Mouse (Mus musculus) spleen, postnatal 0 days (tissue): ENCODE results near the gene Shc2. TPM values are rescaled to one million over a fixed set of nuclear protein-coding genes. Genes with fewer than 3 reads are reported as not detected.

Source experiments
- polyA plus RNA-seq: library from polyadenylated mRNA; unstranded; fragments of >200 nt; fragmentation: Nextera tagmentation; extraction: Ambion mirVana; gene quantifications from 2 replicates; pipeline ENCODE4 v1.2.1, GENCODE M21; 2015

Shc2 gene
- polyA plus RNA-seq, result 0.90 TPM in 2 replicates

DNA sequence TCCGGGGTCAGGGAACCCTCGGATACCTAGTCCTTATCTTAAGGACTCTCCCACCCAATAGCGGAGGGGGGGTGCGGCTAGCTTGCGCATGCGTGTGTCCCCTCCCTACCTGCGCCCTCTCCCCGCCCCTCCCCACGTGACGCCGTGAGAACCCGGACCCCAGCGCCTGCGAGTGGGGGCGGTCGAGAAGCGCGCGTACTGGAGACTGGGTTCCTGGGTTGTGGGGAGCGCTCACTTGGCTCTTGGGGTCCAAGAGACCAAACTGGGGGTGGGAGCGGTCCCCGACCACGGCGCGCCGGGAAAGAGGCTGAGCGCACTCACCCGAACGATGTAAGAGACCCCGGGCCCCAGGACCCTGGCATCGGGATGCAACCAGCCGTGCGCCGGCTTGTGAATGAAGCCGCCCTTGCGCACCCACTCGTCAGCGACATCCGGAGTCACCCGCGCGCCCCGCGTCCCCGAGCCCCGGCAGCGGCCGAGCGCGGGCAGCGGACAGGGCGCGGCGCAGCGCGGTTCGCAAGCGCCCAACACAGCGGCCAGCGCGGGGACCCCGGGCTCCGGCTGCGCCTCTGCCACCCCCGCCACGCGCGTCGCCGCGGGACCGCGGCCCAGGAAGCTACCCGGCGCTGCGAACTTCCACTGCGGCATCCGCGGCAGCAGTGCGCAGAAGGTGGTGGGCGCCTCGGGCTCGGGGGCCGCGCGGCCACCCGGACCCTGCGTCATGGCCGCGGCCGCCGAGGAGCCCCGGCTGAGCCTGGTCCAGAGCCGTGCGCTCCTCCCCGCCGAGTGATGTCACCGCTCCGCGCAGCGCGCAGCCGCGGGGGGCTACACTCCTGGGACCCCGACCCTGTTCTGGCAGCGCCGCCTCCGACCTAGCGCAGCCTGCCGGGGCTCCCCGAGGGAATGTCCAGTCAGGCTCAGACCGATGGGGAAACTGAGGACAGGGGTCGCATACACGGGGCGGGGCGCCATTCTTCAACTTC lies at the start of gene Shc2:
Gene Shc2, minus strand, starts transcription at position 791 of the 983 bp plus-strand sequence.

DNA sequence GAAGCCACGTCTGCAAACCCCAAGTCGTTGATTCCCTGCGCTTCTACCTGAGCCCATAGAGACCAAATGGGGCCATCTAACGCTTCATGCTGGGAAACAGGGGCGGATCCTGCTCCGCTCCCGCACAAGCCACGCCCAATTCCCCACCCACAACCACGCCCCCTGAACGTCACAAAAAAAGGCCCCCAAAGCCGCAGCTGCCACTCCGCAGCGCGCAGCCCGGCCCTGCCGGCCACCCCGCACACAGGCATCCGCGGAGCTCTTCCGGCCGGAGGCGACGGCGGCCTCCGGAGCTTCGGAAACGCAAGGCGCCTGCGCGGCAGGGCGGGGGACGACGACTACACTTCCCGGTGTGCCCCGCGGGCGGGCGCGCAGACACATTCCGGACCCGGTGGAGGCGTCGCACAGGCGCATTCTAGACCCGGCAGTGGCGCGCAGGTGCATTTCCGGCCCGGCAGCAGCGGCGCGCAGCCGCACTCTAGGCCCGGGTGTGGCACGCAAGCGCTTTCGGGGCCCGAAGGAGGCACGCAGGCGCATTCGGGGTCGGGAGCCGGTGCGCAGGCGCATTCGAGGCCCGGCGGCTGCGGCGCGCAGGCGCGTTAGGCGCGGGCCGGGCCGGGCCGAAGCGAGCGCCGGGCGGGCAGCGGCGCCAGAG lies 44.0 kb upstream of the Shc2 start, which contains the start of gene Cdc34:
Gene Cdc34, plus strand, starts transcription at position 605 of the 655 bp plus-strand sequence.

DNA sequence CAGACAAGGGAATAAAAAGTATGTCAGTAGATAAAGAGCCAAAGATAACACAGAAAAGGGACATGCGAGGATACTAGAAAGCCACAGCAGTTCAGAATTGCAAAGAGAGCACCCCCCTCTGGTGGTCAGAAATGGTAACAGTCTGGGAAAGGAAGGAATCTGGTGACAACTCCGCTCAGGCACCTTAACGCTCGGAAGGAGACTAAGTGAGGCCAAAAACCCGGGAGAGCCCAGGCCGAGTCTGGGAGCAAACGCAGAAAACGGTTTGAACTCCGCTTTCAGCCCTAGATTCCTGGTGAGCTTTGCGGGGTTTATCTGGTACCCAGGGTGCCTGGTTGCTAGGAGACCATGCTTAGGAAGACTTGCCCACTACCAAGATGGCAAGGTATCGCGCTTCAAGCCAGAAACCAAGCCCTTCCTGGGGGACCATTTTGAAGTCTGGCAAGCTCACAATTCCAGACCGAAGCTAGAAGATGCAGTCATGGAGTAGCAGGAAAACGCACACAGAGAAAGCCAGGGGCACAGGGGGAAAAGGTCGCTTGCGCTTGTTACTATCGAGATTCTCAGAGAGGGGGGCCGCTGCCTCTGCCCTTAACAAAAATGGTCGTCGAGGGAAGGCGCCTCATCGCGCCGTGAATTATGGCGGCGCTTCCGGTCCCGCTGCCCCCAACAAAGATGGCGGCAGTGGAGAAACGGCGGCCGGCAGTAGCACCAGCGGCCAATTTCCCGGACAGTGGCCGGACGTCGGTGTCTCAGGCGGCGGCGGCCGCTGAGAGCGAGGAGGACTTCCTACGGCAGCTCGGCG lies 31.3 kb upstream of the Shc2 start, which contains the start of gene Tpgs1:
Gene Tpgs1, plus strand, starts transcription at position 599 of the 805 bp plus-strand sequence.

DNA sequence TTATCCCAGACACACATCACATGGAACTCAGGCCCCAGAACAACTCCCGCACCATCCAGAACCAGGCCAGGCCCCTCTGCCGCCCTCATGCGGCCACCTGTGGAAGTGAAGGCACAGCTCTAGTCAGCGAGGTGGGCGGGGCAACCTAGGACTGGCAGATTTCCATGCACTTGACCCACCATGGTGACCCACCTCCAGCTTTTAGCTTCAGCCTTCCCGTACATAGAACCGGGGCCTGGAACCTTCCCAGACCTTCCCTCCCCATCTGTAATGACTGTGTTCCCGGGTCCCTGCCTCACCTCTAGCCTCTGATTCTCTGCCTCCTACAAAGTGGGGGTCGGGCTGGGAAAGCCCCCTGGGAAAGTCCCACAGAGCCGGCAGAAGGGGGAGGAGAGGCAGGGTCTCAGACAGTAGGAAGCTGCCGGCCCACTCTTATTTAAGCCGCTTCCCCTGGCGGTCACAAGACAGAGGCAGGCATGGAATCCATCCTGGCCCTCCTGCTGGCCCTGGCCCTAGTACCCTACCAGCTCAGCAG lies 26.5 kb upstream of the Shc2 start, which contains the start of gene Madcam1:
Gene Madcam1, plus strand, starts transcription at position 429 of the 535 bp plus-strand sequence.

DNA sequence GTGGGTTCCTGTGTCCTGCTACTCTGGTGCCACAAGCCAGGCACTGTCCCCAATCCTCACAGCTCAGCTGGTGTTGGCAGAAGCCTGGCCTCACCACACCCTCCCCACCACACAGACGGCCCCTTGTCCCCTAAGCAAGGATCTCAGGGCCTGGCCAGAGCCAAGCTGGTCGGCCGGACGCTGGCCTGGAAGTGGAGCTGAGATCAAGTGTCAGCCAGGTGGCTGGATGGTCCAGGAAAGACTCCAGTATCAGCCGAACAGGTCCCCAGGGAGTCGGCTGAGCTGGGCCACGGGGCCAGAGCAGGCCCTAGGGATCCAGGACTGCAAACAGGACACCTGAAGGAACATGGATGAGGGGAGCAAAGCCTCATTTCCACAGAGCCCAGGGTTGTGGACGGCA lies 8.0 kb upstream of the Shc2 start, which contains the start of gene Odf3l2:
Gene Odf3l2, minus strand, starts transcription at position 28 of the 400 bp plus-strand sequence.

DNA sequence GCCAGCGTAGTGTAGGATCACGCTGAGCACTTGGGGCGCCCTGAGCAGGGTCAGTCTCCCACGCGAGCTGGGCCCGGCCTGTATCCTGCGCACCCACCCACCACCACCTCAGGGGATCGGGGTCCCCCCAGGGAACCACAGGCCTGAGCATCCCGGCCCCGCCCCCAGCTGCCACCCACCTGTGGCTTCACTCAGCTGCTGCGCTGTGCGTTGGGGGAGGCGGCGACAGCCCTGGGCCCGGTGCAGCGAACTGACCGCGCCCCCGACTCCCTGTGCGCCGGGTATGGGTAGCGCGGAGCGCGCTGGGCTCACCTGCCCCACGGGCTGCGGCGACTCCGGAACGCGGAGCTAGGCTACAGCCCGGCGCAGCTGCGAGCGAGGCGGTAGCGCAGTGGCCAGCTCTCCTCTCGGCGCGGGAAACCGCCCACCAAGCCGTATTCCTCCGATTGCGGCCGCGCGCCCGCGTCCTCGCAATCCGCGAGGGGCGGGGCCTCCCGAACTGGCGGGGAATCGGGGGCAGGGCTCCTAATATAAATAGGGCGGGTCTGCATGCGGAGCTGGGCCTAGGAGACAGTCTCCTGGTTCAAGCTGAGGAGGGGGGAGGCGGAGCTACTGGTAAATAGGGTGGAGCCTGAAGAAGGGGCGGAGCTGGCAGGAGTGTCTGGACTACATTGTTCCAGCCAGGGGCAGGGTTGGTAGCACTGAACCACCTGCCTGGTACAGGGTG lies 24.0 kb downstream of the Shc2 start, which contains the start of gene C2cd4c:
Gene C2cd4c, minus strand, starts transcription at position 448 of the 727 bp plus-strand sequence.

DNA sequence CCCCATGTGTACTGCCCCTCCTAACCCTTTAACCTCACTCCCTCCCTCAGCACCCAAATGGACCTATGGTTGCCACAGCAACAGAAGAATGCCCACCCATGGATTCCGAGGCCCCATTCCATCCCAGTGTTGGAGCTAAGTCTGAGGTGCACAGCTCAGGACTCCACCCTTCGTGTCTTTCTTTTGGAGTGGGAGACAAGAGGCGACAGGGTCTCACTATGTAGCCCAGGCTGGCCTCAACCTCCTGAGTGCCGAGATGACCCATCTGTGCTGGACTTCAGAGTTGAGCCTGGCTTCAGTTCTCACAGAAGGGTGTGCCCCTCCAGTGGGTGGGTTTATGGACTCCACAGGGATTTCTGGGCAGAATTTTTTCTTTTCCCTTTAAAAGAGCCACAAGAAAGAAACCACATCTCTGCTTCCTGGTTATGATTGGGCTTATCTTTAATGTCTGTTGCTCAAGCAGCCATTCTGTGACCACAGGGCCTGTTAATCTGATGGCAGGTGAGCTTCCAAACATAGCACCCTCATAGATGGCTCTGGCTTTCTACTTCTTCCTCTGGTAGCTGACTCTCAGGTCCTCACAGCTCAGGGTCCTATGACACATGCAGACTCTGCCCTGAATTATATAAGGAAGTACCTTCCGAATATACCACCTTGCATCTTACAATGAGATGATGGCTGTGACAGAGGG lies 50.5 kb downstream of the Shc2 start, which contains the start of gene Theg:
Gene Theg, minus strand, starts transcription at position 271 of the 691 bp plus-strand sequence.

Other genes starting within 250 kb of the Shc2 start
- not detected in 2 replicates for gene Vmn2r83, start 169.2 kb downstream of the Shc2 start, polyA plus RNA-seq
- gene Plpp2, start 104.1 kb downstream of the Shc2 start, polyA plus RNA-seq, result 8.5 and 11.1 TPM in 2 replicates
- 10.7 and 13.4 TPM in 2 replicates for gene Mier2, start 82.7 kb downstream of the Shc2 start, polyA plus RNA-seq
- gene Theg, start 50.6 kb downstream of the Shc2 start, polyA plus RNA-seq, result not detected in 2 replicates
- gene C2cd4c, start 23.9 kb downstream of the Shc2 start, polyA plus RNA-seq, result not detected in 2 replicates
- not detected in 2 replicates for gene Odf3l2, start 7.8 kb upstream of the Shc2 start, polyA plus RNA-seq
- 25.8 and 30.9 TPM in 2 replicates for gene Madcam1, start 26.6 kb upstream of the Shc2 start, polyA plus RNA-seq
- gene Tpgs1, start 31.5 kb upstream of the Shc2 start, polyA plus RNA-seq, result 31.4 and 37.7 TPM in 2 replicates
- 108 and 126 TPM in 2 replicates for gene Cdc34, start 44.3 kb upstream of the Shc2 start, polyA plus RNA-seq
- 0.23 and 0.45 TPM in 2 replicates for gene Gzmm, start 51.1 kb upstream of the Shc2 start, polyA plus RNA-seq
- 663 and 749 TPM in 2 replicates for gene Bsg, start 66.6 kb upstream of the Shc2 start, polyA plus RNA-seq
- gene Hcn2, start 78.7 kb upstream of the Shc2 start, polyA plus RNA-seq, result 0.04 and 0.07 TPM in 2 replicates
- gene Polrmt, start 108.7 kb upstream of the Shc2 start, polyA plus RNA-seq, result 15.7 and 18.4 TPM in 2 replicates
- gene Fgf22, start 117.2 kb upstream of the Shc2 start, polyA plus RNA-seq, result 0.28 TPM in 1 of 2 replicates, not detected in the other
- gene Rnf126, start 129.0 kb upstream of the Shc2 start, polyA plus RNA-seq, result 41.4 and 42.3 TPM in 2 replicates
- gene Fstl3, start 139.4 kb upstream of the Shc2 start, polyA plus RNA-seq, result 3.3 and 3.6 TPM in 2 replicates
- 9.3 and 15.0 TPM in 2 replicates for gene Prss57, start 153.0 kb upstream of the Shc2 start, polyA plus RNA-seq
- gene Palm, start 155.7 kb upstream of the Shc2 start, polyA plus RNA-seq, result 16.9 and 22.9 TPM in 2 replicates
- 0.08 and 0.27 TPM in 2 replicates for gene Misp, start 183.1 kb upstream of the Shc2 start, polyA plus RNA-seq
- gene Ptbp1, start 216.5 kb upstream of the Shc2 start, polyA plus RNA-seq, result 131 and 134 TPM in 2 replicates
- gene Prtn3, start 236.6 kb upstream of the Shc2 start, polyA plus RNA-seq, result 176 and 239 TPM in 2 replicates
- 9.7 and 12.6 TPM in 2 replicates for gene Plppr3, start 236.7 kb upstream of the Shc2 start, polyA plus RNA-seq
- gene Elane, start 248.3 kb upstream of the Shc2 start, polyA plus RNA-seq, result 219 and 294 TPM in 2 replicates